Mouse (Mus musculus) thymus, adult 2 months (tissue): ENCODE results near the gene Pde3a.

Experiments used
- CTCF ChIP-seq: fragments of 200-500 bp; IDR thresholded peaks from 2 replicates; pipeline ENCODE4 v1.5.1; 2012; ENCODE audit warnings: mild to moderate bottlenecking, control low read depth, low read length, moderate library complexity, borderline replicate concordance; ENCODE audit not compliant: control insufficient read depth, poor library complexity, insufficient read depth; ENCODE audit errors: extremely low read depth
- POLR2A ChIP-seq: fragments of 200-500 bp; IDR thresholded peaks from 2 replicates; pipeline ENCODE4 v1.6.1; 2012; ENCODE audit warnings: mild to moderate bottlenecking, low read length, control low read depth, moderate library complexity; ENCODE audit not compliant: control insufficient read depth, poor library complexity, insufficient read depth; ENCODE audit errors: extremely low read depth

- TF ChIP-seq CTCF = no peak
- no peak for TF ChIP-seq POLR2A
These were observed 3.5 kb downstream of the Pde3a start for GRCm38 (mm10) chr6:141252520-141252919.
